Mouse (Mus musculus): Measurements from ENCODE around the gene Enpep.

Gene Enpep

DNA sequence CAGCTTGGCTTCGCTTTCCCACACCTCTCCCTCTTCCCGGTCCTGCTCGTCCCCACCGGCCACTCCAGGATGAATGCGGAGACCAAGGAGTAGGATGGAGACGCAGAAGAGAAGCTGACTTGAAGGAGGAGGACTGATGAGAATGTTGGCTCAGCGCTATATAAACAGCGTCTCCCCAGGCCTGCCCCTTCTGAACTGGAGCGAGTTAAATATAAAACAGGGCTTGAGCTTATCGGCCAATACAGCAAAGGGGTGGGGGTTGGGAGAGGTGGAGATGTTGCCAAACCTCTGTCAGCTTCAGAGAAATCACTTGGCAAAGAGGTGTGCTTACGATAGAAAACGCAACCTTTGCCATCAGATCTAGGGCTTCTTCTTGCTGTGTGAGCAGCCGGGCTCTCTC is at the start of gene Enpep:
Enpep (minus strand) TSS at position 135 of the 400 bp plus-strand sequence.
- no peak for DNase-seq (ENCODE audit: low spot score)

GRCm38 (mm10) chr3:129379109-129379508 is 46.6 kb upstream of the Enpep start:
- no peak for DNase-seq (ENCODE audit: low spot score)

DNA sequence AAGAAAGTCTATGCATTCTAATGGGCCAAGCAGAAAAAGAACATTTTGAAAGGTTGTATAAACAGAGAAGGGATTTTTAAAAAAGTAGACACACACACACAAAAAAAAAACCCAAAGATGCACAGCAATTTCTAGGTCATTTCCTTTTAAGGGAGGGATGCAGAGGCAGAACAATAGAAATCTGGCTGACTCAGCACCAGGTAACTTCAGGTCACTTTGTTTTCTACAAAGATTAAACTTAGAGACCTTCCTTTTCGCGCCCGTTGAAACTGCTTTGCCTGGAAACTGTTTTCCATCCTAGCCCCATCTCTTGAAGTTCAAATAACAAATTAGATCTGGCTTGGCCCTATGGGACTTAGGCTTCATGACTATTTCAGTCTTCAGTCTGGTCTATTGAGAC is 42.6 kb upstream of the Enpep start:
- no peak for DNase-seq (ENCODE audit: low spot score)

DNA sequence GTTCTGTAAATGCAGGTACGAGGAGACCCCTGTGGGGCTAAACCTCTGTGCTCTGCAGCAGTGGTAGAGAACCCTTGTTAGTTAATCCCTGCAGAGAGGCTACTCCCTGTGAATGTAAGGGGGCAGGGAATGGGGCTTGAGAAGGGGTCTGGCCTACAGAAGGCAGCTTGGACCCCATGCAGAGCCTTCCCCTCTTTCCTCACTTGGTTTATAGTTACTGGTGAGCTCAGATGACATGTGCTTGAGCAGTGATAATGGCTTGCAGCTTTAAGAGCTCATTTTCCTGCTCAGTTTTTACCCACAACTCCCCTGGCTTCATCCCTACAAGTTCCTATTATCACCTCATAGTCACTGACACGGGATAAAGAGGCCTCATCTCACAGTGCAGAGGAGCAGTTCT is 40.6 kb upstream of the Enpep start:
- no peak for DNase-seq (ENCODE audit: low spot score)

- no peak for DNase-seq (ENCODE audit: low spot score)
Observed at GRCm38 (mm10) chr3:129369491-129369890, 37.0 kb upstream of the Enpep start.

DNA sequence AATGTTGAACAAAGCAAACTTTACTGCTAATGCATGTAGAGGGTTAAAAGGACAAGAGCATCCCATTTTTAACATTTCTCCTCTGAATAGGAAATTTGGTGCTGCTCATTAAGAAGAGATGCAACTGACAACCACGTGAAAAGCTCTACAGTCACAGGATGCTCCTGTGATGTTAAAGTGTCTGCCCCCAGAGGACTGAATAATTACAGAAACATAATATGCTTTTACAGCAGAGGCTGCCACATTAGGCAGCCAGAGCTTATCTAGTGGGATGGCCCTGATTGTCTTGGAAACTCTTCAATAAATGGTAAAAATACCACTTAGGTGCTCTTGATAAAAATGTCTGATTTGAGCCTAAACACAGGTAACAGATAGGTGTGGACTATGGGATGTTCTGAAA is 33.4 kb upstream of the Enpep start:
- DNase-seq (ENCODE audit: low spot score): no peak

GRCm38 (mm10) chr3:129364818-129365390 is 32.4 kb upstream of the Enpep start:
- DNase-seq (ENCODE audit: low spot score): no peak

- DNase-seq (ENCODE audit: low spot score): no peak
Observed at GRCm38 (mm10) chr3:129363426-129363825, 30.9 kb upstream of the Enpep start.

GRCm38 (mm10) chr3:129358115-129358514 is 25.6 kb upstream of the Enpep start:
- DNase-seq (ENCODE audit: low spot score): no peak

GRCm38 (mm10) chr3:129353901-129354300 is 21.4 kb upstream of the Enpep start:
- DNase-seq (ENCODE audit: low spot score): no peak

DNA sequence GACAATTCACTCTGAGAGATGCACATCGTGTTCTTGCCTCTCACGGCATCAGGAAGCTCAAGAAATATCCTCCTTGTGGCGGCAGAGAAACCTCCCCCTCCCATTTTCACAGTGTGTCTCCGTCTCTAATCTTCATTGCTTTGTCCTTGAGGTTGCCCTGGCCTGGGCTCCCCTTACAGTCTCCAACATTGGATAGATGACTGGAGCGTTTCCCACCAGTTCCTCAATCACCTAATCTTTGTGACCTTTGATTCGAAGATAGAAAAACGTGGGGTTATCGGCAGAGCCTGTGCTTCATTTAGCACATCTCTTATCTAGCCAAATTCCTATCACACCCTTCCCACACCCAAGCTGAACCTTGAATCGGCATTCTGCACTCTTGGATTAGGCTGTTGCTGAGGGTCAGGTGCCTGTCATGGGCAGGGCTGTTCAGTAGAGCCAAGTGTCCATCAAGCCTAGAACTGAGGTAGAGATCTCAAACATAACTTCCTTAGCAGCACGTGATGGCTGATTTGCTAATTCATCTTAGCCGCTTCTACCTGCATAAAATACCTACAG is 18.9 kb upstream of the Enpep start:
- no peak for DNase-seq (ENCODE audit: low spot score)

DNA sequence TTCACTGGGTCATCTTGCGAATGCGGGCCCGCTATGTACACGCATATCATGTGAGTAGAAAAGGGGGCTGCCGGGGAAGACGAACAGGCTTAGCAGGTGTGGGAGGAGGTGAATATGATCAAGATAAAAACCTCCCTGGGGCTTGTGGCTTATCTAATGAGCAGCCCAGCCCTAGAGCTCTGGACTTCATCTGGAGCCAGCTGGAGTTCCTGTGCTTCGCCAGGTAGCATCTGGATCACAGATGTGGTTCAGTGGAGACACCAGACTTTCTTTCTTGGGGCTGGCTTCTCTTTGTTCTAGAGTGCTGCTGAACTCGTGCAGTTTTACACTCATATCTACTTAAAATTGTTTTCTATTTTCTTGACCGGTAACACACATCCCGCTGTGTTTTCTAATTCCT is 14.8 kb upstream of the Enpep start:
- DNase-seq (ENCODE audit: low spot score): no peak

DNA sequence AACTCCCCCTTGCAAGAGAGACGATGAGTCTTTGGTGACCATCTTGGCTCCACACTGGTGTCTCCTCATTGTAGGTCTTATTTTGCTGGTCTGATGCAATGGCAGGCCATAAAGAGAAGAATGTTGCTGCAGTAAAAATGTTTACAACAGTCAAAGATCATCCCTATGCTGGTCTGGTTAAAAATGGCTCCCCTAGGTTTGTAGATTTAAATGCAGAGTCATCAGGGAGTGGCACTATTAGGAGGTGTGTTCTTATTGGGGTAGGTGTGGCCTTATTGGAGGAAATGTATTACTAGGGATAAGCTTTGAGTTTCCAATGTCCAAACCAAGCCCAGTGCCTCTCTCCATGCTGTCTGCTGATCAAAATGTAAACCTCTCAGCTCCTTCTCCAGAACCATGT is 10.2 kb upstream of the Enpep start:
- DNase-seq (ENCODE audit: low spot score): no peak

DNA sequence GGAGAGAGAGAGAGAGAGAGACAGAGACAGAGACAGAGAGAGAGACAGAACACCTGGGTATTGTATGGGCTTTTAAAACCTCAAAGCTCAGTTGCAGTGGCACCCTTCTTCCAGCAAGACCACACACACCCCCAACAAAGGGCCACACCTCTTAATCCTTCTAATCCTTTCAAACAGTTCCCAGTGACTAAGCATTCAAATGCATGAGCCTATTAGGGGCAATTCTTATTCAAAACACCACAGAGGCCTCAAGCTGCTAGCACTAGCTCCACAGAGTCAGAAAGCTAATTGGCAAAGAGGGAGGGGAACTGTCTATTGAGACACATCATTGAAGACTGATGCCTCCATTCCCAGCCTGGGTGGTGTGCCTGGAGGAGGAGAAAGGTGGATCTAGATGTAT is 8.5 kb upstream of the Enpep start:
- no peak for DNase-seq (ENCODE audit: low spot score)

- no peak for DNase-seq (ENCODE audit: low spot score)
Observed at GRCm38 (mm10) chr3:129338296-129339091, 6.0 kb upstream of the Enpep start.

DNA sequence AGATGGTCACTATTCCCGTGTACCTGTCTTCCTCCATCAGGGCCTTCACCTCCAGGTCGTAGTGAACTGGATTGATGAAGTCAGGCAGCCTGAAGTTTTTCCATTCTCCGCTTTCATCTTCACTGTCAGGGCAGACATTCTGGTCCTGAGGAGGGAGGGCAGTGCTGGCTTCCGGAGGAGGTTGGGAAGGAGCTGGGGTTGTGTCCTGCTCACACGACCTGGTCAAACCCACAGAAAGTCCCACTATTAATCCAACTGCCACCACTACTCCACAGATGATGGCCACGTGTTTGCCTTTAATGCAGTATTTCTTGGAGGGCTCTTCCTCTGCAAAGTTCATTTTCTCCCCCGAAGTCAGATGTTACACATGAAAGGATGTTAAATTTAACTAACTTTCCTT is 378 bp downstream of the Enpep start:
- no peak for DNase-seq (ENCODE audit: low spot score)

DNA sequence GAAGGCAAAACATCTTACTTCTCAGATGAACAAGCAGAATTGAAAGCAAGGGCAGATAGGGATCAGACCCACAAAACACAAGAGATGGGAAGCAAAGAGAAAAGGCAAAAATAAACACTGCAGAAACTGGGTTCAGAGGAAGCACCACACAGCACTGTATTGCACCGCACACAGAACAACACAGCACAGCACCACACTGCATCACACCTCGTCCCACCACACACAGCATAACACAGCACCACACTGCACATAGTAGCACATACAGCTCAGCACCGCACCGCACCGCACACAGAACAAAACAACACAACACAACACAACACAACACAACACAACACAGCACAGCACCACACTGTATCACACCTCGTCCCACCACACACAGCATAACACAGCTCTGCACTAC is 1.1 kb downstream of the Enpep start:
- DNase-seq (ENCODE audit: low spot score): no peak

DNA sequence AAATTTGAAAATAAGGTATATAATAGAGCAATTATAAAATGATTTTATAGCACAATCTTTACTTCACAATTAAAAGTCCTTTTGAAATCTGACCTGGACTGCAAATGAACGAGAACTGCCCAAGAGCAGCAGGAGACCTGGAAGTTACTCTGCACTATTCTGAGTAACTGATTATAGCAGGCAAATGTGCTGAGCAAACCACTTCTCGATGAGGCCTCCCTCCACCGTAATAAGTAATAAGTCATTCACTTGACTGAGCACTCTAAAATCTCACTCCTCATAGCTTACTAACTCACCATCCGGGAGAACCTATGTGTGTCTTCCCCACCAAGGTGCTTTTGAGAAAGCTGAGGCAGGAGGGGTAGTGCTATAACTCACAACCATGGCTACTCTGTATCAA is 4.5 kb downstream of the Enpep start:
- DNase-seq (ENCODE audit: low spot score): no peak

DNA sequence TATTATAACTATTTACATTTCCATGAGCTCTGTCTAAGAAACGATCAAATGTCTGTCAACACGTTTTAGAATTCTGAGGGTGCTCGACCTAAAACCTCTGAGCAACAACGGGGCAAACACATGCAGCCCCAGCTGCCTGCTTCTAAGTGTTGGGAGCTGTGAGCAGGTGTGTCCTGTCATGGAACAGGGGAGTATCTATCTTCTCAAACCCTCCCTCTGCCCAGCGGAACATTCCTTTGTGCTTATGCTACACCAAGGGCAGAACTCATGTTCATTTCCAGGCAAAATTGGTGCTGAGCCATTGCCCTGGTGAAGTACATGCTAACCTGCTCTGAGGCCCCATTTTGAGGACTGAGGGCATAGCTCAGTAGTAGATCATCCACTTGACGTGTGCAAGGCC is 10.9 kb downstream of the Enpep start:
- no peak for DNase-seq (ENCODE audit: low spot score)

DNA sequence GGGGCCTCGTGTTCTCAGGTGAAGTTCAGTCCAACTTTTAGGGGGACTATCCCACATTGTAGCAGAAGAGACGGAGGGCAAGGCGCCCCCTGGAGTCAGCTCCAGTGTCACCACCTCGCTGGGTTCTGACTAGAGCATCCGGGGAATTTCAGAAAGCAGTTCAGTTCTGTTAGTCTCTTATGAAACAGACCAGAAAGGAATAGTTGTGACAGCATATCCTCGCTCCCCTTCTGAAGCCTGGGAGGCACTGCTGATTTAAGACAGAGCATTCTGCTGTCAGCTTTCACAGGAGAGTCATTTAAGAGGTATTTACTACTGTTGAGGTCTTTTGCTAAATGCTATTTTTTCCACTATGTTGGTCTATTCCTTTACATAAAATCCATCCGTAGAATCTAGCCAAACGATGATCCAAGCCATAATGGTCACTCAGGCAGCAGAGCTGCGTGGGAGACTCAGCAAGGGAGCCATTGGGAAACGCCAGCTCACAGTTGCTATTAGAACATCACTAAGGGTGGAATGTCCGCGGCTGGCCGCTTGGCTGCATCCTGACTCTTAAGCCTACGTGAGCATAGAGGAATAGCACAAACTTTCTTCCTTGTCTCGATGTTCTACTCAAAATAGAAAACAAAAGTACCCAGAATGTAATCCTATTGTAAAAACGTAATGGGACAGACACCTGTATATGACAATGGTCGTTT is 15.3 kb downstream of the Enpep start:
- no peak for DNase-seq (ENCODE audit: low spot score)

GRCm38 (mm10) chr3:129313671-129314415 is 18.7 kb downstream of the Enpep start:
- no peak for DNase-seq (ENCODE audit: low spot score)

- no peak for DNase-seq (ENCODE audit: low spot score)
Observed at GRCm38 (mm10) chr3:129313221-129313620, 19.3 kb downstream of the Enpep start.

Data from layer of hippocampus, adult 9-10 months (tissue).